Mouse (Mus musculus) intestine, embryonic 14.5 days (tissue): ENCODE results near the gene Sstr3. TPM values are rescaled to one million over a fixed set of nuclear protein-coding genes. Genes with fewer than 3 reads are reported as not detected.

Experiments
- ATAC-seq: fragments of 200-750 bp; cut with Nextera tagmentation; replicated peaks from 2 replicates; pipeline ENCODE4 v1.8.0; 2017; ENCODE audit warnings: low read depth, moderate number of reproducible peaks, moderate TSS enrichment, moderate library complexity; ENCODE audit not compliant: low FRiP score, low TSS enrichment
- DNase-seq: peaks from one replicate; pipeline ENCODE4 v3.0.0-alpha.2; 2018; ENCODE audit warnings: low spot score
- H3K27ac ChIP-seq: fragments of 300-500 bp; sonication (generic); 2 replicates; pipeline ENCODE4 v1.5.1; 2014; ENCODE audit warnings: low read depth, mild to moderate bottlenecking, control low read depth
- H3K27me3 ChIP-seq: fragments of 300-500 bp; sonication (generic); replicated peaks from 2 replicates; pipeline ENCODE4 v1.6.1; 2014; ENCODE audit warnings: low read length, control low read depth; ENCODE audit not compliant: control insufficient read depth, insufficient read depth
- H3K36me3 ChIP-seq: fragments of 300-500 bp; sonication (generic); 2 replicates; pipeline ENCODE4 v1.6.1; 2014; ENCODE audit warnings: low read length, control low read depth; ENCODE audit not compliant: control insufficient read depth, insufficient read depth
- H3K4me1 ChIP-seq: fragments of 300-500 bp; sonication (generic); replicated peaks from 2 replicates; pipeline ENCODE4 v1.6.1; 2014; ENCODE audit warnings: low read length, control low read depth, mixed read lengths; ENCODE audit not compliant: control insufficient read depth, insufficient read depth
- H3K4me2 ChIP-seq: fragments of 300-500 bp; sonication (generic); 2 replicates; pipeline ENCODE4 v1.6.1; 2014; ENCODE audit warnings: low read length
- H3K4me3 ChIP-seq: fragments of 300-500 bp; sonication (generic); 2 replicates; pipeline ENCODE4 v1.5.1; 2014; ENCODE audit warnings: low read depth, low read length, control low read depth, mixed read lengths
- H3K9ac ChIP-seq: fragments of 300-500 bp; sonication (generic); 2 replicates; pipeline ENCODE4 v1.6.1; 2014; ENCODE audit warnings: mild to moderate bottlenecking, low read length
- H3K9me3 ChIP-seq: fragments of 300-500 bp; sonication (generic); 2 replicates; pipeline ENCODE4 v1.6.1; 2016; ENCODE audit warnings: low read length, control low read depth; ENCODE audit not compliant: control insufficient read depth
- WGBS: fragments of 180-500 bp; shearing (Covaris S2); extraction: QIAGEN DNeasy Blood & Tissue Kit; methylation state at CpG from one replicate; pipeline ENCODE4 v1.1.7; 2014; 5-methylcytosine and 5-hydroxymethylcytosine counted together
- polyA plus RNA-seq: library from polyadenylated mRNA; unstranded; fragments of >200 nt; fragmentation: Nextera tagmentation; extraction: Ambion mirVana; gene quantifications from 2 replicates; pipeline ENCODE4 v1.2.1, GENCODE M21; 2014

Sstr3 gene
- polyA plus RNA-seq, 1 experiment from 2014 or later: 0.22 TPM

DNA sequence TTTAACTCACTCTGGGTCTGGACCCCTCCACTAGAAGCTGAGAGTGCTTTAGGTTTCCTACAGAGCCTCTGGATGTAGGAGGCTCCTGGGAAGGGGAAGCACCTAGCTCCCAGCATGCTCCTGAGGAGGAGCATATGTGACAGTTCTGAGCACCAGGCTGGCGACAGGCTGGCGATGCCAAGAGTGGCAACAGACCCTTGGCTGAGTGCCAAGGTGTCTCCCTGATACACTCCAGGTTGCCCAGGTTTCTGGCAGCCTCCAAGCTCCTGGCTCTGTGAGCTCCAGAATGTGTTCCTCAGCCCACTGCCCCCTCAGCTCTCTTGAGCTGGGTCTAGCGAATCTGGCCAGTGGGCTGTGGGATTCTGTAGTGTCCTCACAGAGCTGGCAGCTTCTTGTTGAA is 2.9 kb downstream of the Sstr3 start:
- Histone ChIP-seq H3K9me3 (no peaks in the 10 kb centered on the region), H3K27ac (no peak overlapping the region), H3K36me3 (no peaks in the 10 kb centered on the region), H3K4me2 (no peak overlapping the region), H3K4me1 (peaks cover 13% of the 10 kb centered on the region; the same call in 1 of the 2 replicates), H3K9ac (0 out of 2 replicates have a peak overlapping the region, but pooled peaks have one; percentile 8), H3K4me3 (no peak overlapping the region), H3K27me3 (peaks cover 9% of the 10 kb centered on the region; the same call in 1 of the 2 replicates)
- 30% methylated on average over 3 of the region's 3 CpGs for WGBS
- no peak for ATAC-seq
- no peak for DNase-seq

DNA sequence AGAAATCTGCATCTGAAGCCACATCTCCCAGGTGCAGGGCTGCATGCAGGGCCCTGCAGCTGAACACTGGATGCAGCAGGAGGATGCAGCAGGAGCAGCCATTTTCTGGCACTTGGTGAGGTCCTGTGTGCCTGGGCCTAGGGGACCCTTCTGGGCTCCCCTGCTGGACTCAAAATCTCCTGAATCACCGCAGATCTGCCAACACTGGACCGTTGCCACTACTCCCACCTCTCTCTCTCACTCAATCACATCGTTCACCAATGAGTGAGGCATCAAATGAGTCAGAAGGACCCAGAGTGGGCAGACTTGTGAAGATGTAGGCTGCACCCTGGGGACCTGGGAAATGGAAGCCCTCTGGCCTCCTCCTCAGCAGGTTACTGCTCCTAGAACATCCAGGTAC is 3.4 kb downstream of the Sstr3 start:
- ATAC-seq: no peak
- H3K4me3 ChIP-seq: no peak overlapping the region
- H3K9me3 ChIP-seq: no peaks in the 10 kb centered on the region
- no peak for DNase-seq
- no peaks in the 10 kb centered on the region for H3K36me3 ChIP-seq
- peaks cover 9% of the 10 kb centered on the region; the same call in 1 of the 2 replicates for H3K27me3 ChIP-seq
- no peak overlapping the region for H3K4me2 ChIP-seq
- H3K27ac ChIP-seq: no peak overlapping the region
- H3K4me1 ChIP-seq: peaks cover 13% of the 10 kb centered on the region; the same call in 1 of the 2 replicates
- WGBS: 78% methylated on average over 3 of the region's 3 CpGs
- no peak overlapping the region for H3K9ac ChIP-seq

DNA sequence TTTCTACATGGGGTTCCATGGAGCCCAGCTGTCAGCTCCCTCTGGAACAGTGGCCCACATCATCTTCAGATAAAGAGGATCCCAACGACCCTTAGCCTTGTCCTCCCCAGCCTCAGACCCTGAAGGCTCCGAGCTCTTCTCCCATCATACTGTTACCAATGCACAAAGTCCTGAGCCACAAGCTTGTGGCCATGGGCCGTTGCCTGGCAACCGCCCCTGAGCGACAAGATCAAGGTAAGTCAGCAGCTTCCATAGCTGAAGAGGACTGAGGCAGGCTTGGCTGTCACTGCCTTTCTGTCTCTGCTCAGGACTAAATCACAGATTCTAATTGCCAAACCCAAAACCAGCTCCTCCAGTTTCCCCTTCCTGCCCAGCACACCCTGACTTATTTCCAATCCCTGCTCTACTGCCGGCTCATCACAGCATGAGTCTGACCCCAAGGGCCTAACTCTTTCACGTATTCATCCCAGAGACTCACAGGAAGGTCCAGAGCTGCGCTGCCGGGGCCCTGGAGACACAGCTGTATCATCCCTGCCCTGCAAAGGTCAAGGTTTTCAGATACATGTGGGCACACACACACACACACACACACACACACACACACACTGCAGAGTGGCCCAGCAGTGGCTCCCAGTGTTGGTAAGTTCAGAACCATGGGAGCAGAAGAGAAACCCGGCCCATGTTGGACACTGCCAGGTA is 8.6 kb downstream of the Sstr3 start:
- DNase-seq (no peak), ATAC-seq (no peak)
- Histone ChIP-seq H3K4me3 (no peak overlapping the region), H3K4me2 (no peak overlapping the region), H3K27ac (no peak overlapping the region), H3K36me3 (no peaks in the 10 kb centered on the region), H3K9ac (no peak overlapping the region), H3K9me3 (no peaks in the 10 kb centered on the region), H3K4me1 (peaks cover 9% of the 10 kb centered on the region), H3K27me3 (0 out of 2 replicates have a peak, but pooled peaks cover 4% of the 10 kb centered on the region)
- WGBS: 56% methylated on average over 10 of the region's 10 CpGs

DNA sequence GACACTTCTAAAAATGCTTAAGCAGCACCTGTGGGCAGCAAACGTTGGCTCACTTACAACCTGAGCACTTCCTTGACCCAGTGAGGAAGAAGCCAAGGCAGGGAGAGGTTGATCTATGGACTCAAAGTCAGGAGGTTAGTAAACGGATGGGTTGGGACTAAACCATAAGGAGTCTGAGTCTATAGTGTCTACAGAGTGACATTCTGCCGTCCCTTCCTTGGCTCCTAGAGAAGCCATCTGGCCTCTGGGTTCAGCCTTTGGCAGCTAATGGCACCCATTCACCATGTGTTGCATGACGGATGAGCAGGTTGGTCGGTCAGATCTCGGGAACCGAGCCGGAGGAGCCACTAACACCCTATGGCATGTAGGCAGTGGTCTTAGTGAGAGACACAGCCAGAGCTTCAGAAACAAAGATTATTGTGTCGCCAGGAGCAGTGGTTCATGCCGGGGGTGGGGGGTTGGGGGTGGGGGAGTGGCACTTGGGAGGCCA is 11.1 kb downstream of the Sstr3 start:
- H3K4me2 ChIP-seq: no peak overlapping the region
- no peaks in the 10 kb centered on the region for H3K9me3 ChIP-seq
- no peaks in the 10 kb centered on the region for H3K36me3 ChIP-seq
- H3K9ac ChIP-seq: no peak overlapping the region
- DNase-seq (no peak), ATAC-seq (no peak)
- peak overlapping the region; percentile 69 for H3K27ac ChIP-seq
- no peaks in the 10 kb centered on the region for H3K27me3 ChIP-seq
- H3K4me1 ChIP-seq: peaks cover 26% of the 10 kb centered on the region
- no peak overlapping the region for H3K4me3 ChIP-seq
- 69% methylated on average over 10 of the region's 10 CpGs for WGBS

DNA sequence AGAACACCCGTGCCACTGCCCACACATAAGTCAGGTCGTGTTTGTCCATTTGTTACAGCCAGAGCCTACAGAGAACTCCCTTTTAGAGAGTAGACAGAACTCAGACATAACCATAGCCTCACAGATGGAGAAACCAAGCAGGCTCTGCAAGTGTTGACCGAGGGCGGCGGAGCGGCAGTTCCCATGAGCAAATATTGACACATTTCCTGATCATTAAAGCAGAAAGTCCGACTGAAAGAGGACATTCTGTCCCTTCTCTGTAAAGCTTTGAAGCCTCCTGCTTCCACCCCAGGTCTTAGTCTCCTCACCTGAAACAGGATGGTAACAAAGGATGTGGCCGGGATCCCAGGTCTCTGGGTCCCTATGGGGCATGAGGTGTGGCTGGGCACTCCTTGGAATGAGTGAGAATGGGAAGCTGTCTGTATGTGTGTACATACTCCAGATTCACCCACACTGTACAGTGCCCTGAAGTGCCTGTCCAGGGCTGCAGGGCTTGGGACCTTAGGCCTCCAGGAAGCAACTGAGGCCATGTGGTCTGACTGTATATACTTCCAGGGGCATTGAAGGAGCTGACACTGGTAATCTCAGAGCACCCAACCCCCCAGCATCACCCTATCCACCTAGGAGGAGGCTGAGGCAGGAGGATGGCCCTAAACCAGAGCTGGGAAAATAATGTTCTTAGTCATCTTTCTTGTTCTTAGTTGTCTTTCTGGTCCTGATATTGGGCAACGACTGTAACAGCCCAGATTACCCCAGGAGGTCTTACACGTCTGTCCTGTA is 11.7 kb downstream of the Sstr3 start:
- no peak overlapping the region for H3K4me3 ChIP-seq
- WGBS: 58% methylated on average over 10 of the region's 10 CpGs
- DNase-seq: no peak
- H3K9ac ChIP-seq: no peak overlapping the region
- peak overlapping the region; percentile 69 for H3K27ac ChIP-seq
- H3K27me3 ChIP-seq: no peaks in the 10 kb centered on the region
- H3K4me1 ChIP-seq: peaks cover 26% of the 10 kb centered on the region
- peak overlapping the region; percentile 28; the same call in 1 of the 2 replicates for H3K4me2 ChIP-seq
- ATAC-seq: peak; percentile 16; the same call in 1 of the 2 replicates
- no peaks in the 10 kb centered on the region for H3K36me3 ChIP-seq
- H3K9me3 ChIP-seq: no peaks in the 10 kb centered on the region

DNA sequence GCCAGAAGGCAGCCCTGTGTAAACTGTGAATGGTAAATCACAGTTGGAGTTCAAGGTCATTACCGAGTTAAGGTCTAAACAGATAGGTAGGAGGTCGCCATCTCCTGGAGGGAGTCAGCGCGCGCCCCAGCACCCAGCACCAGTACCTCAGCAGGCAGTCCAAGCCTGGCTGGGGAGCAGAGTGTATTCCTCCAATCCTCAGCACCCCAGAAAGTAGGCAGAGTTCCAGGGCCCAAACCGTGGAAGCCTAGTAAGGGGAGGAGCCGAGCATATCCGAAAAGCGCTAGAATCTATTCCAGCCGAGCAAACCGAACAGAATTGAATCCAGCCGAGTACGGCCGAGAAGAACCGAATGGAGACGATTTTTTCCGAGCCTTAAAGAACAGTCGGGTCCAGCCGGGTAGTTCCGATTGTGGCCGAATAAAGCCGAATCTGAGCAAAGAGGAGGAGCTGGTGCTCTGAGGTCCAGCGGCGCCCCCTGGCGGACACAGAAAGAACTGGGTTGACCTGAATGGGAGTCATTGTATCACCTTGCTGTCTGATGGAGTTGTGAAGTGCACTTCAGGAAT is 12.5 kb downstream of the Sstr3 start:
- H3K9ac ChIP-seq: peak overlapping the region; percentile 45
- DNase-seq: peak; percentile 97
- peak overlapping the region; percentile 47 for H3K4me2 ChIP-seq
- H3K4me1 ChIP-seq: peaks cover 26% of the 10 kb centered on the region
- no peaks in the 10 kb centered on the region for H3K9me3 ChIP-seq
- H3K27ac ChIP-seq: peak overlapping the region; percentile 69
- H3K27me3 ChIP-seq: no peaks in the 10 kb centered on the region
- peak overlapping the region; percentile 21 for H3K4me3 ChIP-seq
- no peaks in the 10 kb centered on the region for H3K36me3 ChIP-seq
- peak; percentile 77 for ATAC-seq
- WGBS: under 1% methylated on average over 25 of the region's 25 CpGs

DNA sequence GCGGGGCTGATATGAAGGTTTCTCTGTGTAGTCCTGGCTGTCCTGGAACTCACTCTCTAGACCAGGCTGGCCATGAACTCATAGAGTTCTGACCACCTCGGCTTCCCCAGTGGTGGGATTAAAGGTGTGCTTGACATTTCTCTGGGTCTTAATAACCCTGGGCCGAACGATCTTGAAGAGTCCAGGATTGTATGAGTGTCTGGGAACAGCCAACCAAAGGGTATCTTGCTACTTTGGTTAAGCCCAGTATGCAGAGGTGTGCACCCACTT is 13.1 kb downstream of the Sstr3 start:
- Histone ChIP-seq H3K36me3 (no peaks in the 10 kb centered on the region), H3K9ac (peak overlapping the region; percentile 45), H3K9me3 (no peaks in the 10 kb centered on the region), H3K4me2 (peak overlapping the region; percentile 47), H3K27me3 (no peaks in the 10 kb centered on the region), H3K4me1 (peaks cover 26% of the 10 kb centered on the region), H3K4me3 (no peak overlapping the region), H3K27ac (peak overlapping the region; percentile 69)
- 62% methylated on average over 4 of the region's 4 CpGs for WGBS
- ATAC-seq (no peak), DNase-seq (no peak)

DNA sequence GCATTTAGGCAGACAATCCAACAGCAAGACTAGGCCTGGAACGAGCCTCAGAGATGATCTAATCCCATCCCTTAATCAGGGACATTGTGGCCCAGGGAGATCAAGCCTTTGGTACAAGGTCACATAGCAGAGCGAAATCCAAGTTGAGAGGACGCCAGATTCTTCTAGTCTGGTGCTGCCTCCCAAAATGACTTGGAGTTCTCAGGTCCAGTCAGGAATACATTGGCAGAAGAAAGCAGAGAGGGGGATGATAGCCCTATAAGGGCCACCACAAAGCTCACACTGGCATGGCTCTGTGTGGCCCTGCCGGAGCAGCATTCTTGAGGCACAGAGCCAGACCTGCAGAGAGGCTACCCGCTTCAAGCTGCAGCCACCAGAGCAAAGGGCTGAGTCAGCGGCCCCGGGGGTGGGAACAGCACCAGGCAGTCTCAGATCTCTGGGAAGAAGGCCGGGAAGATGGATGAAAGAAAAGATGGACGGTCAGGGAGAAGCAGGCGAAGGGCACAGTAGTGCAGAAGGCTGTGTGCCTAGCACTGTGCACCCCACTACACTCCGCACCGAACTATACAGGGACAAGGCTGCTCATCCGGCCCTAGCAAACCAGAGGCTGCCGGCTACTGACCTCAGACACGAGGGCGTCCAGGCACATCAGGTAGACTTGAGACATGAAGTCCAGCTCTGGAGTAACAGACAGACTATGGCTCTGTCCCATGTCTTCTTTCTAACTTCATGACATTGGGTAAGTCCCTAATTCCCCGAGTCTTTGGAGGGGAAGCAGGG is 13.6 kb downstream of the Sstr3 start, which contains the start of gene C1qtnf6:
Gene C1qtnf6 (minus strand): TSS at position 746 of the 780 bp plus-strand sequence.
- Histone ChIP-seq H3K27ac (peak within 1 kb of the TSS; percentile 78), H3K9me3 (no peaks in the 10 kb centered on the region), H3K4me3 (peak within 1 kb of the TSS; percentile 21), H3K9ac (peak within 1 kb of the TSS; percentile 45), H3K4me2 (peak within 1 kb of the TSS; percentile 47), H3K36me3 (no peaks in the 10 kb centered on the region), H3K27me3 (no peaks in the 10 kb centered on the region), H3K4me1 (peaks cover 26% of the 10 kb centered on the region)
- DNase-seq: no peak
- ATAC-seq: no peak
- 70% methylated on average over 17 of the region's 17 CpGs for WGBS
